Mouse (Mus musculus): ENCODE data around the gene Galp. TPM values are rescaled to one million over a fixed set of nuclear protein-coding genes. Genes with fewer than 3 reads are reported as not detected.

Gene Galp
- not detected for total RNA-seq (2023)

GRCm38 (mm10) chr7:6196790-6197189, at the start of gene Galp:
Gene Galp, plus strand, starts transcription at chr7:6197090.

GRCm38 (mm10) chr7:6155901-6156411, 40.9 kb upstream of the Galp start, which contains the start of gene Zfp787:
Gene Zfp787, minus strand, starts transcription at chr7:6155997.

GRCm38 (mm10) chr7:6172006-6172649, 24.8 kb upstream of the Galp start, which contains the start of gene Zfp444:
Gene Zfp444, plus strand, starts transcription at chr7:6172226.

GRCm38 (mm10) chr7:6221978-6222377, 25.1 kb downstream of the Galp start, which contains the start of gene Zscan5b:
Gene Zscan5b, plus strand, starts transcription at chr7:6222278.

GRCm38 (mm10) chr7:6252410-6252809, 55.5 kb downstream of the Galp start, which contains the start of gene Epp13:
Gene Epp13, plus strand, starts transcription at chr7:6252710.

Other genes starting within 250 kb of the Galp start
- gene Vmn1r65, start 186.1 kb upstream of the Galp start, total RNA-seq (2023): not detected
- gene Nlrp4c, start 151.9 kb upstream of the Galp start, total RNA-seq (2023): not detected
- 29.7 TPM for gene Zfp787, start 41.1 kb upstream of the Galp start, total RNA-seq (2023)
- 23.9 TPM for gene Zfp444, start 24.9 kb upstream of the Galp start, total RNA-seq (2023)
- not detected for gene Zscan5b, start 25.2 kb downstream of the Galp start, total RNA-seq (2023)
- gene Epp13, start 55.6 kb downstream of the Galp start, total RNA-seq (2023): not detected
- gene Zfp667, start 89.5 kb downstream of the Galp start, total RNA-seq (2023): 5.9 TPM
- gene Zfp583, start 134.2 kb downstream of the Galp start, total RNA-seq (2023): 0.50 TPM
- 0.97 TPM for gene Gm3854, start 146.7 kb downstream of the Galp start, total RNA-seq (2023)
- gene Zfp78, start 166.2 kb downstream of the Galp start, total RNA-seq (2023): 2.3 TPM
- gene Zfp28, start 186.2 kb downstream of the Galp start, total RNA-seq (2023): 8.3 TPM
- 1.8 TPM for gene Smim17, start 201.6 kb downstream of the Galp start, total RNA-seq (2023)
- gene Gm20715, start 213.2 kb downstream of the Galp start, total RNA-seq (2023): not detected
- gene Olfr1344, start 241.6 kb downstream of the Galp start, total RNA-seq (2023): not detected